Mouse (Mus musculus) heart, postnatal 36 days (tissue): Measurements from ENCODE around the gene Rpl4. TPM values are rescaled to one million over a fixed set of nuclear protein-coding genes. Genes with fewer than 3 reads are reported as not detected.
"Not testable (repeated sequence)": the region's sequence is repeated elsewhere in the genome, so short reads cannot be mapped to it uniquely, and the experiment has no call there.

Source experiments
- DNase-seq, 2 experiments: peaks; one replicate each; pipeline ENCODE4 v3.0.0; 2021 to 2022
- intact Hi-C: fragments of 180-260 bp; cut with DNase I; formaldehyde crosslinking; loops from one replicate; pipeline ENCODE4 v1.15.1; 2025
- total RNA-seq, 2 experiments: library from RNA; stranded (reverse); gene quantifications; 2 replicates each; pipeline ENCODE4 v1.2.3; 2021

Rpl4 gene
- total RNA-seq, 2 experiments from 2014 or later, result 454 to 482 TPM

GRCm38 (mm10) chr9:64195554-64195953, 22.4 kb downstream of the Rpl4 start:
- intact Hi-C loops, result no loop called here
- DNase-seq, result no peak

GRCm38 (mm10) chr9:64197524-64197923, 24.3 kb downstream of the Rpl4 start:
- intact Hi-C loops, result no loop called here
- no peak for DNase-seq

DNA sequence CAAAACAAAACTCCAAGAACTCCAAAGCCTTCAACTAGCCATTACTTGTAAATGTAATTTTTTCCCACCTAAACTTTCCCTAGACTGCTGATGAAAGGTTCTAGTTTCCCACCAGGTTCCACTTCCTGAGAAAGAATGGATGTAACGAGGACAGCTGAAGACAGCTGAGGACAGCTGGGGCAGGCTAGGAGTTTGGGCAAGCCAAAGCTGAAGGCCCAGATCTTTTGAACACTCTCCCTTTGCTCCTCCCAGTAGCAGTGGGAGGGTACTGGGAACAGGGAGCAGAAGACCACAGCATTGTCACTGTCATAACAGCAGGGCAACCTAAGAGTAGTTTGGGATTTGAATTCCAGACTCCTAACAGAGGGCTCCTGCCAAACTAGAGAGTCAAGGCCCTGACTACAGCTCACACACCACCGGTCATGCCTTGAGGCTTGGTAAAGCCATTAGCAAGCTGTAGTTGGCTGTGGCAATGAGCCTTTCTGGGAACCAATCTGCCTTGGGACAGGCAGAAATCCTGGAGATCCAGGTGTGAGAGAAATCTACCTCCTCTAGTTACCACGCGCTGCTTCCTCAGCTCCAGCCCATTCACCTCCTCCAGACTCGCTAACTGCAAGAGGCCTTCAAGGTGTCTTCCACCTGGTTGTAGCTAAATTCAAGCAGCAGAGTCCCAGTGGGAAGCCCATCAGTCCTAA, 25.0 kb downstream of the Rpl4 start:
- intact Hi-C loops, result no loop called here
- no peak for DNase-seq

GRCm38 (mm10) chr9:64198763-64199418, 25.7 kb downstream of the Rpl4 start:
- not testable (repeated sequence) for DNase-seq

DNA sequence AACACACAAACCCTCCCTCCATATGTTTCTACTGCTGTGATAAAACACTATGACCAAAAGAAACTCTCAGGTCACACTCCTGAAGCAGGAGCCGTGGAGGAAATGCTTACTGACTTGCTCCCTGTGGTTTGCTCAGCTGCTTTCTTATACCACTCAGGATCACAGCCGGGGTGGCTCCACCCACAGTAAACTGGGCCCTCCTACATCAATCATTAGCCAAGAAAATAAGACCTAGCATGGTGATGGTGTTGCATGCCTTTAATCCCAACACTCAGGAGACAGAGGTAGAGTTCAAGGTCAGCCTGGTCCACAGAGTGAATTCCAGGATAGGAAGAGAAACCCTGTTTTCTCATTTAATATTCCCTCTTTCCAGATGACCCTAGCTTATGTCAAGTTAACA, 26.7 kb downstream of the Rpl4 start:
- intact Hi-C loops, result no loop called here
- DNase-seq, result no peak

More at GRCm38 (mm10) chr9:64198763-64199418, 25.7 kb downstream of the Rpl4 start:
- intact Hi-C loops, result not testable (repeated sequence)

GRCm38 (mm10) chr9:64202331-64202730, 29.2 kb downstream of the Rpl4 start:
- intact Hi-C loops, result no loop called here
- no peak for DNase-seq

DNA sequence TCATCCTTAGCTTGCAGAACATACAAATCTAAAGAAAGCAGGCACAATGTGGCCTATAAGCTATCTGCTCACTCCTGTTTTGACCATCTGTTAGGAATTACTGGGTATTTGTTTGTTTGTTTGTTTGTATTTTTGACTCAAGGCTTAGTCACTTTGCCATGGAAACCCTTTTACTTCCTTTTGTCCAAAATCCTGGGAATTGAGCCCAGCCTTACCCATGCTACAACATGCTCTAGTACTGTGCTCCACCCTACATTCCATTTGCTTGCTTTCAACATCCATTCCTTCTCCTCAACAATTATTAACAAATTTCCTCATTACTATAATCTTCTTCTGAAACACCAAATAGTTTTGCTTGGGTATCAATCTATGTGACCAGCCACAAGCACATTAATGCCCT, 29.7 kb downstream of the Rpl4 start:
- intact Hi-C loops, result no loop called here
- no peak for DNase-seq

DNA sequence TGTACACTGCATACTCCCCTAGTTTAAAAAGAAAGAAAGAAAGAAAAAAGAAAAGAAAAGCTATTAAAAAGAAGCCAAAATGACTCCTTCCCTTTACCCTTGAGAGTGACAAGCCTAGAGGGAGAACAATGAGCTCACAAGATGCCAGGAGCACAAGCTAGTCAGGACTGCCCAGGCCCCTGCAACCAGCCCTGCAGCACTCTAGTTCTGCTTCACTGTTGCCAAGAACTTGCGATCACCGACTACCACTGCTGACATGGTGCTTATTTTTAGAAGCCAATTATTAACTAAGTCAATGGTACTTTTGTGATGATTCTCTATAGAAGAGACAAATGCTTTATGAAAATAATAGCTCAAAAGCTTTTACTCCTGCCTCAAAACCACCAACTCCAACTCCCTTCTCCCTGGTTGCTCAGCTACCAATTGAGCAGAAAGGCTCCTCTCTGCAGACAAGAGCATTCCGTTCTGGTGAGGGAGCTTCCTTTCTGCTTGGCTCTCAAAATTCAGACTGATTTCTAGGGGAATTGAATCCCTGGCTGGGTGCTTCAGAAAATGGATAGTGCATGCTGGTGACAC, 34.4 kb downstream of the Rpl4 start:
- no peak for DNase-seq
- intact Hi-C loops, result no loop called here

- intact Hi-C loops, result loop anchor here (5.0 kb wide), 1 partner anchor 38 kb away; the partner anchor contains the start of gene Map2k1
- DNase-seq, result no peak
Observed at GRCm38 (mm10) chr9:64214452-64214851, 41.3 kb downstream of the Rpl4 start.

DNA sequence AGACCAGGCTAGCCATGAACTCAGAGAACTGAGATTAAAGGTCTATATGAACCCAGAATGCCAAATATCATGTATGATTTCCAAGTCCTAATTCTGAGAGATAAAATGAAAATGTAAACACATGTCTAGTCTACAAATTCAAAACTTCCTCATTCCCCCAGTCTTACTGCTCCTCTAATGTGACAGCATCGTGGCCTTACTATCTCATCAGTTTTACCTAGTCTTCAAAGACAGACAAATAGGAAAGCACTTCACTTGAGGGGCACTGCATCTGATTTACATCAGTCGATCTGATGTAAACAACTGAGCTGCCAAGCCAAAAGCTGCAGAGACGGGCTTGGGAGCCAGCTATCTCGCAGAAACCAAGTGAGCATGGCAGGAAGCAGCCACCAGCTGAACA, 42.9 kb downstream of the Rpl4 start:
- intact Hi-C loops, result no loop called here
- no peak for DNase-seq

GRCm38 (mm10) chr9:64216641-64217040, 43.5 kb downstream of the Rpl4 start:
- intact Hi-C loops, result no loop called here

DNA sequence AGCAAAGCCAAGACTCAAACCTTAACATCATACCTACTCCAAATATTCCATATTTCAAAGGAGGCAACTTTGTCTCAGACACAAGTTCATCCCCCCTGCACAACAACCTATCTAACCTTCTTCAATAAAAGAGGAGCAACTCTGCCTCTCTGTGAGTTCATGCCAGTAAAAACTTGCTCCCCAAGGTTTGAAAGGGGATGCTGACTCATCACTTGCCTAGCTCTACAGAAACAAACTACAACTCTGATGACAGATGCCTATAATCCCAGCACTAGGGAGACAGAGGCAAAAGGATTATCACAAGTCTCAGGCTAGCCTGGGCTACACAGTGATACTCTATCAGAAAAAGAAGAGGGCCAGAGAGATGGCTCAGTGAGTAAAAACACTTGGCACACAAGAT, 44.7 kb downstream of the Rpl4 start:
- intact Hi-C loops, result no loop called here
- no peak for DNase-seq

More at GRCm38 (mm10) chr9:64216641-64217040, 43.5 kb downstream of the Rpl4 start:
- DNase-seq, result no peak

DNA sequence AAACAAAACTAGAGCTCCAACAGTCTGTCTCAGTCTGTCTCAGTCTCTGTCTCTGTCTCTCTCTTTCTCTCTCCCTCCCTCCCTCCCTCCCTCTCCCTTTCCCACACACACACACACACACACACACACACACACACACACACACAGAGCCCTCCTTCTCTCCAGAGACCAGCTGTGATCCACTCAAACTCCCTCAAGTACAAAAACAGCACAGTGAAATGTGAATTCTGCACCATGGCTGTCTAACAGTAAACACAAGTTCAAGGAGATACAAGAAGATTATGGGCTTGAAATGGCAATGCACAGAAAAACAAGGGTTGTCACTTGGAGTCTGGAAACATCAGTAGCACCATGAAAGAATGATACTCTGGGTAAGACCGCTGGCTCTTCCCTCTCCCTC, 46.1 kb downstream of the Rpl4 start:
- intact Hi-C loops, result no loop called here
- DNase-seq, result no peak

DNA sequence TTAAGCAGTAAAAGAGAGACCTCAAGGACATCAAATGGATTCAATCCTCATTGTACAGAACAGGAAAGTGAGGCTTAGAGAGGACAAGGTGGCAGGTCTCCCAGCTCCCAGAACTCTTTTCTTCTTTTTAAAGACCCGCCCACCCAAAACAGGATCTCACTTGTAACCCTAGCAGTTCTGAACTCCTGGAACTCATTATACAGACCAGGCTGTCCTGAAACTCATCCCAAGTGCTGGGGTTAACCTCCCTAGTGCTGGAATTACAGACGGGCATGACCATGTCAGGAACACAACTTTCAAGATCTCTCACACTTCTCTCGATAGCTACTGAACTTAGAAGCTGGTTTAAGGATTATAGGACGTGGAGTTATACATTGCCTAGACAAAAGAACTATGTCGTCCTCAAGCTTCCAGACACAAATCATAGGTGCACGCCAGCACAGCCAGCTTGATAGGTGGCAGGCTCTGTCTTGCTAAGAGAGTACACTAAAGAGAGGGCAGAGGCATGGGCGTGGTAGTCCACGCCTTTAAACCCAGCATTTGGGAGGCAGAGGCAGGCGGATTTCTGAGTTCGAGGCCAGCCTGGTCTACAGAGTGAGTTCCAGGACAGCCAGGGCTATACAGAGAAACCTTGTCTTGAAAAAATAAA, 46.7 kb downstream of the Rpl4 start:
- intact Hi-C loops, result no loop called here
- no peak for DNase-seq

DNA sequence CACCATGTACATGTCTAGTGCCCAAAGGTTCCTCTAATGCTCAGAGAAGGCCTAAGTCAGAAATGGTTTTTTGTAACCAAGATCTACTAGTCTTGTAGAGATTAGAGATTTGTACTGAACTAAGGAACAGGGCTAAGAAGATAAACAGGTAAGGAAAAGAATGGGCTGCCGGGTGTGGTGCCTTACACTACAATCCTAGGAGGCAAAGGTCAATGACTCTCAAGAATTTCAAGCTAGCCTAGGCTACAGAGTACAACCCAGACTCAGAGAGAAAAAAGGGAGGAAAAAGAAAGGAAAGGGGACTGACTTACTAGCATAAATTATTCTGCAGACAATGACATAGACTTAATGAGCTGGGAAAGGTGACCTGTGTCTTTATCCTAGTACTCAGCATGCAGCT, 47.4 kb downstream of the Rpl4 start:
- DNase-seq, result no peak
- intact Hi-C loops, result no loop called here

DNA sequence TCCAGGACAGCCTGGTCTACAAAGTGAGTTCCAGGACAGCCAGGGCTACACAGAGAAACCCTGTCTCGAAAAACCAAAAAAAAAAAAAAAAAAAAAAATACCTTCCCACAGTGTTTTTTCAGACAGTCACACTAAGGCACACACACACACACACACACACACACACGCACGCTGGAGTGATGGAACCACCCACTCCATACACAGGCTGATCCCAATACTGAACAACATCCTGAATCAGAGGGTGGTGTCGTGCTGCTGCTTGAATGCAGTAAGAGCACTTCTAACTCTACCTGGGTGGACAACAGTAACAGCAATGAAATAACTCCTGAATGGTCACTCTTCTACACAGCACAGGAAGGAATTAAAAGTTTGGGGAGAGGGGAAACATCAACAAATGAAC, 48.3 kb downstream of the Rpl4 start:
- no peak for DNase-seq
- intact Hi-C loops, result no loop called here

GRCm38 (mm10) chr9:64222098-64222497, 48.9 kb downstream of the Rpl4 start:
- intact Hi-C loops, result no loop called here
- no peak for DNase-seq

DNA sequence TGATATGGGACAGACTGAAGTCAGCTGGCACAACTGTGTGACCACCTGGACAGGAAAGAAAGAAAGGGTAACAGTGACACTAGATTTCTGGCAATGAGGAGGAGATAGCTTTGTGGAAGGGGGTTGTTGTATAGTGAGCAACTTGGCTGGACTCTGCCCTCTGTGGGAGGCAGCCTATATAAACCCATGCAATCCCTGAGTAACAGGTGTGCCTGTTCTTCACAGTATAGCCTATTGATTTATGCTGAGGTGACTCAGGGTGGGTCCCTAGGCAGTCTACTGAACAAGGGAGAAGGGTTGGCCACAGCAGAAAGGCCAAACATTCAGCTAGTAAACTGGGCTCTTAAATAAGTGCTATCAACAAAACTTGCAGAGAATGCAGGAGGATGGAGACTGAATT, 52.6 kb downstream of the Rpl4 start:
- no peak for DNase-seq
- intact Hi-C loops, result no loop called here

DNA sequence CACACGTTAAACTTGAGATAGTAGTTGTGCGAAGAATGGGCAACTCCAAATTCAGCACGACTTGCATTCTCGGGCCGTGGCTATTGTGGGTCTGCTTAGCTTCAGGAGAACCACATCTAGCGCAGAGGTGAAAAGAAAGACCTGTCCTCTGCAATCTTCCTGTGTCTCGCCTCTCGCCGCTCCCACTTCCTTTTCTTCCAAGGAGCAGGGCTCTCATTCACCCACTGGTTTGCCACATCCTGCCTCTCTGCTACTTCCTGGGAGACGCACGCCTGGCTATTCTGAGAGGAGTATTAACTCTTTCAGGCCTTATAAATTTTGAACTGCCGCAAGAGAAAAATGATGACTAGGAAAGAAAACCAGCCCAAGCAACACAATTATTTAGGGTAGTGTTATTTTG, 54.6 kb downstream of the Rpl4 start:
- intact Hi-C loops, result no loop called here
- DNase-seq, result no peak
